Mouse (Mus musculus) mesoderm, embryonic 11.5 days (tissue): ENCODE results near the gene Tpmt.
A peak's percentile ranks its signal among the peaks of the same experiment; 100 is the strongest.

Source experiments
- DNase-seq: peaks from one replicate; pipeline ENCODE4 v3.0.0-alpha.2; 2012; ENCODE audit warnings: low read depth, low spot score

Tpmt gene

GRCm38 (mm10) chr13:47042024-47042633 lies 2.4 kb downstream of the Tpmt start:
- no peak for DNase-seq

- no peak for DNase-seq
These were observed 4.5 kb downstream of the Tpmt start for GRCm38 (mm10) chr13:47040061-47040460.

- no peak for DNase-seq
These were observed 6.6 kb downstream of the Tpmt start for GRCm38 (mm10) chr13:47037946-47038345.

GRCm38 (mm10) chr13:47033602-47034001 lies 10.9 kb downstream of the Tpmt start:
- no peak for DNase-seq

- no peak for DNase-seq
These were observed 14.0 kb downstream of the Tpmt start for GRCm38 (mm10) chr13:47030376-47031107.

- no peak for DNase-seq
These were observed 23.7 kb downstream of the Tpmt start for GRCm38 (mm10) chr13:47020798-47021197.

GRCm38 (mm10) chr13:47019774-47020173 lies 24.8 kb downstream of the Tpmt start:
- DNase-seq, result no peak

- peak; percentile 54 for DNase-seq
These were observed 27.3 kb downstream of the Tpmt start for GRCm38 (mm10) chr13:47017259-47017658.

- DNase-seq, result no peak
These were observed 29.4 kb downstream of the Tpmt start for GRCm38 (mm10) chr13:47015195-47015501.

GRCm38 (mm10) chr13:47014334-47015194 lies 30.0 kb downstream of the Tpmt start, which contains the start of gene Nhlrc1:
Nhlrc1 (minus strand) TSS chr13:47014850.
- peak; percentile 84 for DNase-seq

GRCm38 (mm10) chr13:47013740-47014139 lies 30.8 kb downstream of the Tpmt start:
- no peak for DNase-seq

- DNase-seq, result no peak
These were observed 42.9 kb downstream of the Tpmt start for GRCm38 (mm10) chr13:47001590-47001989.

GRCm38 (mm10) chr13:46999498-46999897 lies 45.0 kb downstream of the Tpmt start:
- DNase-seq, result no peak

- no peak for DNase-seq
These were observed 47.2 kb downstream of the Tpmt start for GRCm38 (mm10) chr13:46997355-46997754.

GRCm38 (mm10) chr13:46993274-46993551 lies 51.3 kb downstream of the Tpmt start:
- no peak for DNase-seq

- no peak for DNase-seq
These were observed 51.8 kb downstream of the Tpmt start for GRCm38 (mm10) chr13:46992516-46993273.

- no peak for DNase-seq
These were observed 54.0 kb downstream of the Tpmt start for GRCm38 (mm10) chr13:46990376-46991011.

- DNase-seq, result no peak
These were observed 56.6 kb downstream of the Tpmt start for GRCm38 (mm10) chr13:46987941-46988340.

- DNase-seq, result no peak
These were observed 58.3 kb downstream of the Tpmt start for GRCm38 (mm10) chr13:46986208-46986607.

- DNase-seq, result no peak
These were observed 60.7 kb downstream of the Tpmt start for GRCm38 (mm10) chr13:46983878-46984277.

GRCm38 (mm10) chr13:46979836-46980490 lies 64.6 kb downstream of the Tpmt start:
- DNase-seq, result no peak
